8 mouse cellular contexts compared by ENCODE assay signal in genomic region chr14:27428573-27428972, GRCm38 (mm10). TPM values are rescaled to one million over a fixed set of nuclear protein-coding genes. Genes with fewer than 3 reads are reported as not detected.
DNase-seq lines count a peak whose midpoint lies in the region; ATAC-seq lines count a peak whose summit lies in the region.

Fam208a (plus strand) TSS chr14:27428834.

- peaks cover 4% of the 10 kb centered on the region; the same call in 1 of the 2 replicates for H3K4me1 ChIP-seq in hindbrain, embryonic 16.5 days (ENCODE audit: control insufficient read depth, insufficient read depth, low read depth, low read length)

- H3K27ac ChIP-seq in hindbrain, embryonic 16.5 days (ENCODE audit: low read depth, low read length): peak within 1 kb of the TSS; percentile 100

- no peaks in the 10 kb centered on the region; the same call in 1 of the 2 replicates for H3K36me3 ChIP-seq in hindbrain, embryonic 16.5 days (ENCODE audit: control insufficient read depth, insufficient read depth, low read length)

- peak; percentile 96 for ATAC-seq in hindbrain, embryonic 16.5 days

- peak; percentile 99 for DNase-seq in ZHBTc4 (ENCODE audit: low read depth, low spot score)
- DNase-seq in cerebellum, postnatal 4 days (ENCODE audit: low spot score in 2 of 2): peak; percentile 84 to 94
- peak; percentile 94 for DNase-seq in gastrocnemius, adult 18-20 months (ENCODE audit: low spot score)
- DNase-seq in left cerebral cortex, adult 11 months (ENCODE audit: low spot score): peak; percentile 90
- DNase-seq in lung, postnatal 36 days: peak; percentile 98
- DNase-seq in retina, embryonic 14.5 days (ENCODE audit: low spot score): peak; percentile 93
- DNase-seq in thymus, postnatal 4 days: peak; percentile 97

- H3K4me3 ChIP-seq in hindbrain, embryonic 16.5 days (ENCODE audit: low read length): peak within 1 kb of the TSS; percentile 76

- peak within 1 kb of the TSS; percentile 86 for H3K9ac ChIP-seq in hindbrain, embryonic 16.5 days (ENCODE audit: low read depth, low read length)

- no peaks in the 10 kb centered on the region for H3K27me3 ChIP-seq in hindbrain, embryonic 16.5 days (replicated peaks; ENCODE audit: control insufficient read depth, insufficient read depth, low read length)

- peaks cover 9% of the 10 kb centered on the region for H3K9me3 ChIP-seq in hindbrain, embryonic 16.5 days (ENCODE audit: control insufficient read depth, low read length)

- H3K4me2 ChIP-seq in hindbrain, embryonic 16.5 days (ENCODE audit: low read length): peak within 1 kb of the TSS; percentile 85

- WGBS in hindbrain, embryonic 16.5 days: 1% methylated on average over 43 of the region's 43 CpGs

RNA-seq across cellular contexts. Expression of gene Fam208a, which starts in this region (rescaled TPM):
- 1 to 10 TPM; 3.6 to 4.8 TPM for total RNA-seq in gastrocnemius, adult 18-20 months (2021)
- 10.9 and 11.3 TPM in 2 replicates for polyA plus RNA-seq in hindbrain, embryonic 16.5 days (2015; fragmentation: Nextera tagmentation; extraction: Ambion mirVana)

Comparison
In these comparisons a context has a peak if more than half of its experiments do, and no peak if none do; other contexts are left out.
1. Peak in every context shown above with its lines: DNase-seq, ATAC-seq, H3K4me3 ChIP-seq and H3K27ac ChIP-seq.